Mouse (Mus musculus): ENCODE results near the gene Gm17949.
"Not testable (repeated sequence)": the region's sequence is repeated elsewhere in the genome, so short reads cannot be mapped to it uniquely, and the experiment has no call there.

Gm17949 gene

GRCm38 (mm10) chr17:57047406-57047805 lies 36.1 kb downstream of the Gm17949 start:
- DNase-seq (ENCODE audit: low read depth, low spot score), result no peak

DNA sequence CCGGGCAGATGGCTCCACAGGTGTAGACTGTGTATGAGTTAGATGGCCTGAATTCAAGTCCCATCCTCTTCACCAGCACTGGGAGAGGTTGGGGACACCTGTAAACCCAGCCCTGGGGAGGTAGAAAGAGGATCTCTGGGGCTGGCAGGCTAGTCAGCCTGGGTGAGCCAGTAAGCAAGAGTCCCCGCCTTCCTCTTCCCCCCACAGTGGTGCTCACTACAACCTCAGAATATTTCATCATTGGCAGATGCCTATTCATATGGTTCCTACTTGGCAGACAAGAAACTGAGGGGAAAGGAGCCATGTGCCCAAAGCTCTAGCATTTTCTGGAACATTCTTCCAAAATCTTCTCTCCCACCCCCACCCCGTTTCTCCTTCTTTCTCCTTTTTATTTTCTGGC lies 37.5 kb downstream of the Gm17949 start:
- no peak for DNase-seq (ENCODE audit: low read depth, low spot score)

DNA sequence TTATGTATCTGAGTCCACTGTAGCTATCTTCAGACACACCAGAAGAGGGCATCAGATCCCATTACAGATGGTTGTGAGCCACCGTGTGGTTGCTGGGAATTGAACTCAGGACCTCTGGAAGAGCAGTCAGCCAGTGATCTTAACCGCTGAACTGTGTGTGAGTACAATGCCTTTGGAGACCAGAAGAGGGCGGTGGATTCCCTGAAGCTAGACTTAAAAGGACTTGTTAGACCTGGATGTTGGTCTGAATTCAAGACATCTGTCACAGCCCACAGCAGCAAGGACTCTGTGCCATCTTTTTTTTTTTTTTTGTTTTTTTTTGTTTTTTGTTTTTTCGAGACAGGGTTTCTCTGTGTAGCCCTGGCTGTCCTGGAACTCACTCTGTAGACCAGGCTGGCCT lies 40.4 kb downstream of the Gm17949 start:
- DNase-seq (ENCODE audit: low read depth, low spot score), result not testable (repeated sequence)

GRCm38 (mm10) chr17:57056246-57056645 lies 45.0 kb downstream of the Gm17949 start:
- no peak for DNase-seq (ENCODE audit: low read depth, low spot score)

- DNase-seq (ENCODE audit: low read depth, low spot score), result no peak
These were observed 47.7 kb downstream of the Gm17949 start, which contains the start of gene Crb3 for GRCm38 (mm10) chr17:57058891-57059485. Gene Crb3 (plus strand): TSS chr17:57059105.

DNA sequence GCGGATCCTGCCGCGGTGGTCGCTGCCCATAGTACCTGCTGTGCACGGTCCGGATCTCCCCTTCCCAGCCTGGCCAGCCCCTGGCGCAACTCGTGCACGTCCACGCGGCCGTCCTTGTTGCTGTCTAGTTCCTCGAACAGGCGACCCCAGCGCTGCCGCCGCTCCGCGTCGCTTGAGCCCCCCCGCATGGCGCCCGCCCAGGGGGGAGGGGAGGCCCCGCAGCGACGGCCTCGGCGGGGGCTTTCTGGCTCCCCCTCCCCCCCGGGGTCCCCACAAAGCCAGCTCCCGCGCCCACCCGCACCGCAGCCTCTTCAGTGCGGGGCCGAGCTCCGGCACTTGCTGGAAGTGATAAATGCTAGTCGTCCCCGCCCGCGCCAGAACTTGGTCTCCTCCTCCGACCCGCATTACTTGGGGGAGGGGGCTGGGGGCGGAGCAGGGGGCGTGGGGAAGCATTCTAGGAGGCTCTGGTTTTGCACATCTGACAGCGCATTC lies 48.3 kb downstream of the Gm17949 start, which contains the start of gene Slc25a23:
Gene Slc25a23 (minus strand): TSS at position 378 of the 492 bp plus-strand sequence.
- DNase-seq (ENCODE audit: low read depth, low spot score), result peak; percentile 84

- peak; percentile 95 for DNase-seq (ENCODE audit: low read depth, low spot score)
These were observed 49.0 kb downstream of the Gm17949 start for GRCm38 (mm10) chr17:57060231-57060801.

GRCm38 (mm10) chr17:57061069-57061468 lies 49.8 kb downstream of the Gm17949 start:
- DNase-seq (ENCODE audit: low read depth, low spot score), result no peak

GRCm38 (mm10) chr17:57062011-57062521 lies 50.8 kb downstream of the Gm17949 start:
- no peak for DNase-seq (ENCODE audit: low read depth, low spot score)

DNA sequence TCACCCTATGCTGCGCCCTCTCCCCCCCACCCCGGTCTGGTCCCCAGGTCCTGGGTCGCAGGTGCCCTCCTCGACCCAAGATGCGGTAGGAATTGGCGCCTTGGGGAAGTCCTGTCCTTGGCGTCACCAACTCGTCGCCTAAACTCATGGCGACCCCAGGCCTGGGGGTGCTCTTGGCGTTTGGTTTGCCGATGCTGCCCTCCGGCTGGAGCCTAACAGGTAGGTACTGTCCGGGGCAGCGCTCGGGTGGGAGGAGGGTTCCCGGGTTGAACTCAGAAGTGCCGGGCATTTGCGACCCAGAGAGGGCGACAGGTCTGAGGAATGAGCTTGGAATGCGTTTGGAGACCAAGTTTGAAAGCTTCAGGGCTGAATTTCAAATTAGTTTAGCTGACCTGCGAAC lies 51.3 kb downstream of the Gm17949 start:
- DNase-seq (ENCODE audit: low read depth, low spot score), result no peak

DNA sequence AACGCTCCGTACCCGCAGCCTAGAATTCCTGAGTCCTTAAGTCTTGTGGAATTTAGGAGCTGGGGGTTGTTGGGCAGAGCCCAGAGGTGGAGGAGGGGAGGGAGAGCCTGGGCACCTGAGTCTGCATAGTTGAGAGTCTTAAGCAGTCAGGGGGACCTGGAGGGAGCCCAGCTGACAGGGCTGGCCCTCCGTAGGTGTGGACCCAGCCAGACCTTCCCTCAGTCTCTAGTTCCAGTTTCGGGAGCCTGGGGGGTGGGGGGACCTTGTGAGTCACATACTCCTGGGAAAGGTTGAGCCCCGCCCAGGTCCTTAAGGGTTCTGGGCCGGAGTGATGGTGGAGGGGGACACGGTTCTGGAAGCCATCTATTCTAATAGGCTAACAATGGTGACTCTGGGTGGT lies 51.8 kb downstream of the Gm17949 start:
- no peak for DNase-seq (ENCODE audit: low read depth, low spot score)

- DNase-seq (ENCODE audit: low read depth, low spot score), result no peak
These were observed 55.6 kb downstream of the Gm17949 start for GRCm38 (mm10) chr17:57066908-57067307.

DNA sequence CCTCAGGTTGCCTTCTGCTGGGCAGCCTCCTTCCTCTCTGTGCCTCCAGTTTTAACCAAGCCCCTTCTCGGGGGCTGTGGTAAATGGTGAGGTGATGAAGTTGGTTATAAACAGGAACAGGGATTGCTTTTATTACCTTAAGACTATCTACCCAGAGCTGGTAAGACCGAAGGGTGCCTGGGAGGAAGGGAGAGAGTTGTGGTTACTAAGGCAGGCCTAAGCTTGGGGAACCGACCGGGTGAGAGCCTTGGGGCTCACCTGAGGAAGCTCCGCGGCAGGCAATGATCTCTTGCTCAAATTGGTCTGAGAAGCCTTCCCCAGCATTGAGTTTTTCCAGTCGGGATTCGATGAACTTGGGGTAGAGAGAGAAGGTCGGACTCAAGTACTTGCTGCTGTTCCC lies 59.0 kb downstream of the Gm17949 start:
- no peak for DNase-seq (ENCODE audit: low read depth, low spot score)

DNA sequence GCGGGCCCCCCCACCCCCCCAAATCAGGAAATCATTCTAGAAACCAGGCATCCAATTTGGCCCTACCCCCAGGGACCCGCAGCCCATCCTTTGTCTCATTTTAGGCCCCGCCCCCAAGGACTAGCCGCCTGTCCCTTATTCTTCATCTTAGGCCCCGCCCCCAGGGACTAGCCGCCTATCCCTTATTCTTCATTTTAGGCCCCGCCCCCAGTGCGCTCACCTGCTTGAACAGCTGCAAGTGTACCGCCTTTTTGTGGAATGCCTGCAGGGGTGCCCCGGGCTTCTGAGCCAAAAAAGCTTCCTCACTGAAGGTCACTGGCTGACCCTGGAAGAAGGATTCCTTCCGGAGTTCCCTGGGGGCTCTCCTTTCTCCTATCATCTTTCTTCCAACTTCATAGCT lies 59.4 kb downstream of the Gm17949 start:
- DNase-seq (ENCODE audit: low read depth, low spot score), result peak; percentile 63
